16 mouse cellular contexts compared by ENCODE assay signal in the genomic region with DNA sequence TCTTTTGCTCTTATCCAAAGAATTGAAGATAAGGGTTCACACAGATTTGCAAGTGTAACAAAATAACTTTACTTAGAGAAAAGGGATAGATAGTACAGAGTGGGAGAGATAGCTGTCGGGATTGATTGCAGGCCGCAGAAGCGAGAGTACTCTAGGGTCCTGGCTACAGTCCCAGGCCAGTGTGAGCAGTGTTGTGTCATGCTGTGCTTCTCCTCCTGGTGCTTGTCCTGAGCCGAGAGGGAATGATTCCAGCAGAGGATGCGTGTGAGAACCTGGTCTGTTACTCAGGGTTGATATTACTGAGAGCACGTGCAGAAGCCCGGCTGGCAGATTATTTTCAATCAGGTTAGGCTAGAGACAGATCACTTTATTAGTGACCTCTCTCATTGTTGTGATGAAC.
DNase-seq lines count a peak whose midpoint lies in the region; ATAC-seq and TF ChIP-seq lines count a peak whose summit lies in the region.
"Had no signal": no experiment of that assay in that cellular context is flagged by ENCODE, and none has a peak within 500 bp of the region (broad histone marks: within the 10 kb centered on the region; RNA-seq: fewer than 3 reads in every experiment).

No protein-coding gene starts in this region.

- peak; percentile 64; the same call in 1 of the 2 replicates for ATAC-seq in stomach, embryonic 16.5 days (ENCODE audit: insufficient read depth, low FRiP score)
- ATAC-seq in stomach, postnatal 0 days (ENCODE audit: low FRiP score, low TSS enrichment): no peak
- no peak for ATAC-seq in intestine, embryonic 16.5 days
- ATAC-seq: forebrain, embryonic 16.5 days; midbrain, embryonic 13.5 days had no signal

- no peaks in the 10 kb centered on the region for H3K36me3 ChIP-seq in stomach, embryonic 16.5 days (ENCODE audit: control insufficient read depth, insufficient read depth, low read length)
- H3K36me3 ChIP-seq in stomach, postnatal 0 days (ENCODE audit: control insufficient read depth, insufficient read depth, low read length): no peaks in the 10 kb centered on the region
- no peaks in the 10 kb centered on the region for H3K36me3 ChIP-seq in intestine, embryonic 16.5 days (ENCODE audit: control insufficient read depth, insufficient read depth, low read length)
- H3K36me3 ChIP-seq: hindbrain, embryonic 13.5 days; midbrain, embryonic 13.5 days had no signal

- no peak overlapping the region for H3K27ac ChIP-seq in stomach, embryonic 16.5 days (ENCODE audit: low read length)
- no peak overlapping the region for H3K27ac ChIP-seq in stomach, postnatal 0 days (replicated peaks)
- no peak overlapping the region for H3K27ac ChIP-seq in intestine, embryonic 16.5 days (ENCODE audit: low read length)
- H3K27ac ChIP-seq: hindbrain, embryonic 13.5 days; macrophage; midbrain, embryonic 13.5 days had no signal

- no peak for TF ChIP-seq CTCF in stomach, postnatal 0 days (IDR thresholded peaks at IDR 0.05; ENCODE audit: low read depth)

- intact Hi-C loops in left cerebral cortex, postnatal 4 days (cut with DNase I): no loop called here

- TF ChIP-seq EP300 in stomach, postnatal 0 days (optimal IDR thresholded peaks at IDR 0.05): no peak

- no peak overlapping the region for H3K4me2 ChIP-seq in stomach, embryonic 16.5 days (ENCODE audit: low read depth, low read length)
- H3K4me2 ChIP-seq in stomach, postnatal 0 days (replicated peaks; ENCODE audit: low read depth): no peak overlapping the region
- H3K4me2 ChIP-seq in intestine, embryonic 16.5 days (ENCODE audit: low read depth, low read length): no peak overlapping the region
- H3K4me2 ChIP-seq: hindbrain, embryonic 13.5 days; midbrain, embryonic 13.5 days had no signal

- 60% methylated on average over 7 of the region's 7 CpGs for WGBS in stomach, embryonic 16.5 days
- WGBS in stomach, postnatal 0 days: 65% methylated on average over 7 of the region's 7 CpGs
- WGBS in intestine, embryonic 16.5 days: 64% methylated on average over 7 of the region's 7 CpGs

- no peak overlapping the region for H3K9ac ChIP-seq in stomach, embryonic 16.5 days (ENCODE audit: low read length)
- H3K9ac ChIP-seq in stomach, postnatal 0 days (ENCODE audit: low read length): no peak overlapping the region
- H3K9ac ChIP-seq in intestine, embryonic 16.5 days (ENCODE audit: low read depth, low read length): no peak overlapping the region
- H3K9ac ChIP-seq: hindbrain, embryonic 13.5 days; midbrain, embryonic 13.5 days had no signal

- DNase-seq in gastrocnemius, adult 18-20 months (ENCODE audit: low spot score): peak; percentile 31
- DNase-seq in gastrocnemius, postnatal 10 days: no peak
- DNase-seq in left cerebral cortex, postnatal 4 days: peak; percentile 23
- DNase-seq in left cerebral cortex, adult 18-20 months (ENCODE audit: low spot score in 2 of 2): no peak
- DNase-seq in stomach, postnatal 0 days (ENCODE audit: low spot score): no peak
- DNase-seq in adrenal gland, postnatal 25 days: no peak
- DNase-seq: gastrocnemius, postnatal 25 days; kidney, adult 18-20 months; kidney, postnatal 25 days; thymus, postnatal 25 days had no signal

- H3K9me3 ChIP-seq in stomach, embryonic 16.5 days (replicated peaks; ENCODE audit: control insufficient read depth, low read length): no peaks in the 10 kb centered on the region
- H3K9me3 ChIP-seq in stomach, postnatal 0 days (ENCODE audit: control insufficient read depth, low read length): no peaks in the 10 kb centered on the region
- H3K9me3 ChIP-seq in intestine, embryonic 16.5 days (ENCODE audit: control insufficient read depth, low read length): no peaks in the 10 kb centered on the region
- H3K9me3 ChIP-seq: hindbrain, embryonic 13.5 days; midbrain, embryonic 13.5 days had no signal

- no peak overlapping the region for H3K4me3 ChIP-seq in stomach, embryonic 16.5 days (replicated peaks; ENCODE audit: low read length)
- no peak overlapping the region for H3K4me3 ChIP-seq in stomach, postnatal 0 days (ENCODE audit: low read depth, low read length)
- H3K4me3 ChIP-seq in intestine, embryonic 16.5 days (ENCODE audit: low read length): no peak overlapping the region
- H3K4me3 ChIP-seq: hindbrain, embryonic 13.5 days; midbrain, embryonic 13.5 days had no signal

- H3K4me1 ChIP-seq in stomach, embryonic 16.5 days (ENCODE audit: control insufficient read depth, insufficient read depth, low read length): 0 out of 2 replicates have a peak, but pooled peaks cover 5% of the 10 kb centered on the region
- no peaks in the 10 kb centered on the region for H3K4me1 ChIP-seq in stomach, postnatal 0 days (replicated peaks; ENCODE audit: control insufficient read depth, insufficient read depth)
- peaks cover 5% of the 10 kb centered on the region for H3K4me1 ChIP-seq in intestine, embryonic 16.5 days (ENCODE audit: control insufficient read depth, insufficient read depth, low read length)

- no peaks in the 10 kb centered on the region for H3K27me3 ChIP-seq in stomach, embryonic 16.5 days (ENCODE audit: control insufficient read depth, insufficient read depth, low read length)
- no peaks in the 10 kb centered on the region for H3K27me3 ChIP-seq in stomach, postnatal 0 days (ENCODE audit: control insufficient read depth, insufficient read depth, low read length)
- H3K27me3 ChIP-seq in intestine, embryonic 16.5 days (replicated peaks; ENCODE audit: control insufficient read depth, insufficient read depth, low read length): no peaks in the 10 kb centered on the region
- H3K27me3 ChIP-seq: hindbrain, embryonic 13.5 days; midbrain, embryonic 13.5 days had no signal

Comparison
In these comparisons a context has a peak if more than half of its experiments do, and no peak if none do; other contexts are left out.
1. DNase-seq: peak in gastrocnemius, adult 18-20 months (single experiment) and left cerebral cortex, postnatal 4 days (single experiment); none in gastrocnemius, postnatal 10 days (single experiment), left cerebral cortex, adult 18-20 months (0 of 2), stomach, postnatal 0 days (single experiment) and adrenal gland, postnatal 25 days (single experiment).